Mouse (Mus musculus) forebrain, embryonic 10.5 days (tissue): Measurements from ENCODE around the gene Nudt19. TPM values are rescaled to one million over a fixed set of nuclear protein-coding genes. Genes with fewer than 3 reads are reported as not detected.

Source experiments
- DNase-seq: peaks from one replicate; pipeline ENCODE4 v3.0.0-alpha.2; 2017; ENCODE audit warnings: low spot score; ENCODE audit errors: extremely low spot score
- H3K27ac ChIP-seq: fragments of 300-500 bp; sonication (generic); 2 replicates; pipeline ENCODE4 v1.5.1; 2016; ENCODE audit warnings: mild to moderate bottlenecking
- H3K27me3 ChIP-seq: fragments of 300-500 bp; sonication (generic); 2 replicates; pipeline ENCODE4 v1.6.1; 2016; ENCODE audit warnings: mild to moderate bottlenecking; ENCODE audit not compliant: poor library complexity, severe bottlenecking
- H3K36me3 ChIP-seq: fragments of 300-500 bp; sonication (generic); replicated peaks from 2 replicates; pipeline ENCODE4 v1.6.1; 2016; ENCODE audit warnings: mild to moderate bottlenecking, moderate library complexity
- H3K4me1 ChIP-seq: fragments of 300-500 bp; sonication (generic); 2 replicates; pipeline ENCODE4 v1.6.1; 2016
- H3K4me3 ChIP-seq: fragments of 300-500 bp; sonication (generic); 2 replicates; pipeline ENCODE4 v1.5.1; 2016; ENCODE audit warnings: mild to moderate bottlenecking, moderate library complexity
- H3K9me3 ChIP-seq: fragments of 300-500 bp; sonication (generic); 2 replicates; pipeline ENCODE4 v1.6.1; 2016; ENCODE audit warnings: mild to moderate bottlenecking, moderate library complexity
- WGBS: fragments of 180-500 bp; shearing (Covaris S2); methylation state at CpG from one replicate; pipeline ENCODE4 v1.1.7; 2016; 5-methylcytosine and 5-hydroxymethylcytosine counted together
- polyA plus RNA-seq: library from polyadenylated mRNA; unstranded; fragments of >200 nt; fragmentation: Nextera tagmentation; extraction: Ambion mirVana; gene quantifications from 2 replicates; pipeline ENCODE4 v1.2.1, GENCODE M21; 2016

Gene Nudt19
- 45.9 and 50.3 TPM in 2 replicates for polyA plus RNA-seq

- 78% methylated on average over 4 of the region's 4 CpGs for WGBS
- H3K27ac ChIP-seq: peak within 1 kb of the TSS; percentile 93
- no peak for DNase-seq
- H3K36me3 ChIP-seq: peaks cover 1% of the 10 kb centered on the region
- peak within 1 kb of the TSS; percentile 65 for H3K4me3 ChIP-seq
- H3K4me1 ChIP-seq: peaks cover 30% of the 10 kb centered on the region
- H3K27me3 ChIP-seq: no peaks in the 10 kb centered on the region
- no peaks in the 10 kb centered on the region for H3K9me3 ChIP-seq
Observed at GRCm38 (mm10) chr7:35556205-35556603, at the start of gene Nudt19. Gene Nudt19, minus strand, starts transcription at chr7:35556304.

GRCm38 (mm10) chr7:35602766-35603165 is 46.7 kb upstream of the Nudt19 start:
- no peak overlapping the region for H3K27ac ChIP-seq
- no peaks in the 10 kb centered on the region for H3K27me3 ChIP-seq
- peaks cover 73% of the 10 kb centered on the region for H3K36me3 ChIP-seq
- no peaks in the 10 kb centered on the region for H3K4me1 ChIP-seq
- H3K9me3 ChIP-seq: no peaks in the 10 kb centered on the region
- no peak overlapping the region for H3K4me3 ChIP-seq
- 95% methylated on average over 5 of the region's 5 CpGs for WGBS
- no peak for DNase-seq

GRCm38 (mm10) chr7:35601106-35601505 is 45.0 kb upstream of the Nudt19 start:
- Histone ChIP-seq H3K27me3 (no peaks in the 10 kb centered on the region), H3K4me3 (no peak overlapping the region), H3K9me3 (no peaks in the 10 kb centered on the region), H3K27ac (no peak overlapping the region), H3K4me1 (no peaks in the 10 kb centered on the region), H3K36me3 (peaks cover 71% of the 10 kb centered on the region)
- DNase-seq: no peak
- WGBS: 94% methylated on average over 6 of the region's 6 CpGs

- H3K4me1 ChIP-seq: no peaks in the 10 kb centered on the region
- H3K9me3 ChIP-seq: no peaks in the 10 kb centered on the region
- H3K4me3 ChIP-seq: no peak overlapping the region
- H3K27ac ChIP-seq: no peak overlapping the region
- H3K36me3 ChIP-seq: peaks cover 78% of the 10 kb centered on the region
- no peak for DNase-seq
- H3K27me3 ChIP-seq: no peaks in the 10 kb centered on the region
- 90% methylated on average over 10 of the region's 10 CpGs for WGBS
Observed at GRCm38 (mm10) chr7:35600031-35600430, 43.9 kb upstream of the Nudt19 start.

GRCm38 (mm10) chr7:35599492-35599891 is 43.4 kb upstream of the Nudt19 start:
- WGBS: 96% methylated on average over 9 of the region's 9 CpGs

GRCm38 (mm10) chr7:35594311-35594710 is 38.2 kb upstream of the Nudt19 start:
- WGBS: 88% methylated on average over 5 of the region's 5 CpGs
- no peak overlapping the region for H3K4me3 ChIP-seq
- no peak for DNase-seq
- no peak overlapping the region for H3K27ac ChIP-seq
- peaks cover 67% of the 10 kb centered on the region for H3K36me3 ChIP-seq
- H3K27me3 ChIP-seq: no peaks in the 10 kb centered on the region
- H3K4me1 ChIP-seq: no peaks in the 10 kb centered on the region
- no peaks in the 10 kb centered on the region for H3K9me3 ChIP-seq

More at GRCm38 (mm10) chr7:35599492-35599891, 43.4 kb upstream of the Nudt19 start:
- Histone ChIP-seq H3K27me3 (no peaks in the 10 kb centered on the region), H3K4me1 (no peaks in the 10 kb centered on the region), H3K36me3 (peaks cover 79% of the 10 kb centered on the region), H3K27ac (no peak overlapping the region), H3K4me3 (no peak overlapping the region), H3K9me3 (no peaks in the 10 kb centered on the region)
- no peak for DNase-seq

- Histone ChIP-seq H3K4me1 (peaks cover 18% of the 10 kb centered on the region), H3K9me3 (no peaks in the 10 kb centered on the region), H3K27me3 (no peaks in the 10 kb centered on the region), H3K27ac (no peak overlapping the region), H3K4me3 (no peak overlapping the region), H3K36me3 (peaks cover 42% of the 10 kb centered on the region)
- DNase-seq: no peak
- 94% methylated on average over 10 of the region's 10 CpGs for WGBS
Observed at GRCm38 (mm10) chr7:35590731-35591191, 34.7 kb upstream of the Nudt19 start.

- DNase-seq: no peak
- Histone ChIP-seq H3K4me1 (peaks cover 29% of the 10 kb centered on the region), H3K27ac (no peak overlapping the region), H3K9me3 (no peaks in the 10 kb centered on the region), H3K4me3 (no peak overlapping the region), H3K27me3 (peaks cover 9% of the 10 kb centered on the region), H3K36me3 (peaks cover 32% of the 10 kb centered on the region)
- 89% methylated on average over 7 of the region's 7 CpGs for WGBS
Observed at GRCm38 (mm10) chr7:35589485-35589884, 33.4 kb upstream of the Nudt19 start.

- Histone ChIP-seq H3K4me3 (no peak overlapping the region), H3K27me3 (peaks cover 15% of the 10 kb centered on the region), H3K27ac (no peak overlapping the region), H3K36me3 (peaks cover 26% of the 10 kb centered on the region), H3K4me1 (peaks cover 36% of the 10 kb centered on the region), H3K9me3 (no peaks in the 10 kb centered on the region)
- 92% methylated on average over 9 of the region's 9 CpGs for WGBS
- no peak for DNase-seq
Observed at GRCm38 (mm10) chr7:35588680-35589428, 32.8 kb upstream of the Nudt19 start.

GRCm38 (mm10) chr7:35587728-35588127 is 31.6 kb upstream of the Nudt19 start:
- peaks cover 27% of the 10 kb centered on the region for H3K27me3 ChIP-seq
- H3K27ac ChIP-seq: no peak overlapping the region
- no peak for DNase-seq
- WGBS: 80% methylated on average over 5 of the region's 5 CpGs
- no peak overlapping the region; the same call in 1 of the 2 replicates for H3K4me3 ChIP-seq
- peaks cover 43% of the 10 kb centered on the region for H3K4me1 ChIP-seq
- H3K9me3 ChIP-seq: no peaks in the 10 kb centered on the region
- peaks cover 15% of the 10 kb centered on the region for H3K36me3 ChIP-seq

- WGBS: 23% methylated on average over 15 of the region's 15 CpGs
- H3K4me1 ChIP-seq: peaks cover 43% of the 10 kb centered on the region
- peak overlapping the region; percentile 85 for H3K27ac ChIP-seq
- DNase-seq: peak; percentile 27
- no peaks in the 10 kb centered on the region for H3K9me3 ChIP-seq
- H3K4me3 ChIP-seq: peak overlapping the region; percentile 83
- H3K27me3 ChIP-seq: peaks cover 33% of the 10 kb centered on the region
- H3K36me3 ChIP-seq: peaks cover 7% of the 10 kb centered on the region
Observed at GRCm38 (mm10) chr7:35586906-35587445, 30.9 kb upstream of the Nudt19 start.

GRCm38 (mm10) chr7:35586055-35586905 is 30.2 kb upstream of the Nudt19 start, which contains the start of gene Ankrd27:
Gene Ankrd27, plus strand, starts transcription at chr7:35586244.
- peak within 1 kb of the TSS; percentile 83 for H3K4me3 ChIP-seq
- peaks cover 43% of the 10 kb centered on the region for H3K4me1 ChIP-seq
- no peaks in the 10 kb centered on the region for H3K9me3 ChIP-seq
- peak; percentile 95 for DNase-seq
- peak within 1 kb of the TSS; percentile 85 for H3K27ac ChIP-seq
- H3K36me3 ChIP-seq: peaks cover under 1% of the 10 kb centered on the region; the same call in 1 of the 2 replicates
- WGBS: under 1% methylated on average over 49 of the region's 49 CpGs
- H3K27me3 ChIP-seq: peaks cover 33% of the 10 kb centered on the region
